Mouse (Mus musculus): ENCODE measurements around the gene H2-Ab1. TPM values are rescaled to one million over a fixed set of nuclear protein-coding genes. Genes with fewer than 3 reads are reported as not detected.
"Not testable (repeated sequence)": the region's sequence is repeated elsewhere in the genome, so short reads cannot be mapped to it uniquely, and the experiment has no call there.

Gene H2-Ab1
- total and polyA plus RNA-seq, 3 experiments, result 78.4 to 364 (median 97.1) TPM

DNA sequence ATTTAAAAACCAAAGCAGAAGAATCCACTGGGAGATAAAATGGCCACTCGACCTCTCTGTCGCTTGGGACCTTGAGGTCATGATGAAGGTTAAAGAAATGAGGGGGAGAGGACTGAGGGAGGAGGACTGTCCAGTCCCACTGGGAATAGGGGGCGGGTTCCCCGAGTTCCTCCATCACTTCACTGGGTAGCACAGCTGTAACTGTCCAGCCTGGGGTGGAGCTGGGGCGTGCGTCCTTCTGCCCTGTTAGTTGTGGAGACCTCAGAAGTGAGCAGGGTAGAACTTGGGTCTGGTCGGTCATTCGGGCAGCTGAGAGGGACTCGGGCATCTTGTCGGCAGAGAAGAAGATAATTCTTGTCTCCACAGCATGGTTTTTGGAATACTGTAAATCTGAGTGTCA, 51.7 kb downstream of the H2-Ab1 start:
- DNase-seq, result no peak

DNA sequence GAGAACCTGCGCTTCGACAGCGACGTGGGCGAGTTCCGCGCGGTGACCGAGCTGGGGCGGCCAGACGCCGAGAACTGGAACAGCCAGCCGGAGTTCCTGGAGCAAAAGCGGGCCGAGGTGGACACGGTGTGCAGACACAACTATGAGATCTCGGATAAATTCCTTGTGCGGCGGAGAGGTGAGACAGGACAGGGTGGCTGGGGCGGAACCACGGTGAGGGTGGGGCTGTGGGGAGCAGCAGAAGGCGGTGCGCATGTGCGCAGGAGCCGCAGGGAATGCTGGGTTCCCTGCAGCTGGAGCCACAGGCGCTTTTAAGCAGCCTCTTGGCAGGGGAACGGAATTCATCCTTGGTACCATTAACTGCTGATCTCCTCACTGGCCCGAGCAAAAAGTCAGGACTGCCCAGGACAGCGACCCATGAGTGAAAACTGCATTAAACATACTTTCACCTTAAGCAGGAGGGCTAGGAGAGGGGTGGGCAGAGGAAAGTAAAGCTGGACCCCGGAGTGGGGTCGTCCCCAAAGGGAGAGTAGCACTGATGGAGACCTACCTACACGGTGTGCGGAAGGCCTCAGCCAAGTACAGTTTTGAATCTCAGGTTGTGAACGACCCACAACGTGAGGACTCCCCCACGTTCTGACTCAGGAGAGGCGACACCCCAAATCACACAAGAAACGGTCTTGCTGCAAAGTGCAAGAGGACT, 52.3 kb downstream of the H2-Ab1 start:
- DNase-seq, result peak; percentile 84

DNA sequence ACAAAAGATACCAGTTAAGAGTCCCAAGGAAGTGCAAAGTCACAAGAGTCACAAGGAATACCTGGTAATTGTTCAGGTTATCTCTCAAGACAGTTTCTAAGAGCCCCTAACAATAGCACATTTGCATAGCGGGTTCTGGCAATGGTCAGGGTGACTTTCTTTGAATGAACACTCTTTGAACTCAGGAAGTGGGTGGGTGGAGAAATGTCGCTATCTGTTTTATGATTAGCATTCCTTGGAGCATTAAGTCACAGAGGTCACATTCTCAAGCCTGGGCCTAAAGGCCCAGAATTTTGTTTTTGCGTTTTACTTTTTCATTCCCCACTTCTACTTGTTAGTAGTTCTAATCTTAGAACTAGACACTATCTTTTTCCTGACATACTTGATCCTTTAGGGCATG, 53.0 kb downstream of the H2-Ab1 start:
- not testable (repeated sequence) for DNase-seq

DNA sequence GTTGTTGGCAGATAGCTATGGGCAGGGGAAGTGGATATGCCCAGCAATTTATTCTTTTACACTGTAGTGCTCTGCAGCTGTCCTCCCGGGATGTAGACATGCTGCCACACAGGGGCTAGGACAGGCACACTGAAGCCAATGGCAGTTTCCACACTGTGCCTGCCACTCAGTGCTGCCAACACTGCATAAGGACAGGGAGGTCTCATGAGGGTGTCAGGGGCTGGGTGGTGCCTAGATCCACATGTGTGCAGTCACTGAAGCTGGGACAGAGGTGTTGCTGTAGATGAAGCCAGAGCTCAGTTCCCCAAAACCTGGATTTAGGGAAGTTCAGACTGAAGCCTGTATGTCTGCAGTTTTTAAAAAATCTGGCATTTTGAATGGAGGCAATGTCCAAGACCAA, 54.7 kb downstream of the H2-Ab1 start:
- DNase-seq, result no peak

DNA sequence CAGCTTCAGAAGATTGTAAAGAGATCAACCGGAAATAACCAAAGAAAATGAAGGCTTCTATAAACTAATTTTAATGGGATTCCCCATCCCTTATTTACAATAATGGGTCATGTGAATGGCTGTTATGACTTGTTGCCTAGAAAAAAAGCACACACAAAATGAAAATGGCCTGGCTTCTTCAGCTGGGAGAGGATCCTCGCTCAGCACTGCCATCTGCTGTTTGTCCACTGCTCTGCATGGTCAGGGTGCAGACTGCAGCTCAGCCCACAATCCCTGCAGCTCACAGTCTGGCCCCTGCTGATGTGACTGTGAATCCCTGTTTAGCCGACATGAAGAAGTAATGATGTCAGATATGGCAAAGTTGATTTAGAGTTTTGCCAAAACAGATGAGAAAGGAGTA, 55.9 kb downstream of the H2-Ab1 start:
- peak; percentile 72 for DNase-seq

DNA sequence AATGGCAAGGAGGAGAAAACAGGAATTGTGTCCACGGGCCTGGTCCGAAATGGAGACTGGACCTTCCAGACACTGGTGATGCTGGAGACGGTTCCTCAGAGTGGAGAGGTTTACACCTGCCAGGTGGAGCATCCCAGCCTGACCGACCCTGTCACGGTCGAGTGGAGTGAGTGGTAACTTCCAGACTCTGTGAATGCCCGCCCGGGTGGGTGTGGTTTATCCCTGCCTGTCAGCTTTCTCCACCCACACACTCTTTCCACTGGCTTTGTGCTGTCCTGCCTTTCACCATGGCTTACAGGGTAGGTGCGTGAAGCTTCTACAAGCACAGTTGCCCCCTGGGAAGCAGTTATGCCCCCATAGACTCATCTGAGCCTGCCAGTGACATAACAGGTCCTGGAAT, 56.8 kb downstream of the H2-Ab1 start:
- no peak for DNase-seq

DNA sequence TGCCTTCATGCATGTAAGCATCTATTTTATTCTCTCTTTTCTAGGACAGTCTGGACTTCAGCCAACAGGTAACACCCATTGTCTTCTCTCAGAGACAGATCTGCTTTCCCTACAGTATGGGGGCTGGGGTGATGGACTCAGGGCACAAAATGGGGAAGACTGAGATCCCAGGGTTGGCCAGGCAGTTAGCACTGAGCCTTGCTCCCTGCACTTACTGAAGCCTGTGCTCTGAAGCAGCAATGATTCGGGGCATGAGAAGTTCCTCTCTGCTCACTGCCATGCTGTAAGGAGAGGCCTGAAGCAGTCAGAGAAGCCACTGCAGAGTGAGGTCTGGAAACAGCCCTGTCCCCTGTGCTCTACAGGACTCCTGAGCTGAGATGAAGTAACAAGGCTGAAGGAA, 58.0 kb downstream of the H2-Ab1 start:
- no peak for DNase-seq

DNA sequence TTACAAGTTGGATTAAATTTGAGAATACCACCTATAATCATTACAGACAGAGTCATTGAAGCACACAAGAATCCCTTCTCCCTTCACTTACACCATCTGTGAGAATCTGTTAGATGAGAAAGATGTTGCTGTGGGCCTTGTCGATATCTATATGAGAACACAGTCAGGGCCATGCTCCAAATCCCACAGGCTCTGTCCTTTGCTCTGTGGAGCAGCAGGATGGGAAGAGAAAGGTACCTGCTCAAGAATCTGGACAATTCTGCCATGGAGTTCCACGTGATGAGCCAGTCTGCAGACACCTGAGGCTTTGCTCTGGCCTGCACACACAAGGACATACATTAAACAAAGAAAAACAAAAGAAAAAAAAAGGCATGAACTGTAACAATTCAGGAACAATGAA, 59.2 kb downstream of the H2-Ab1 start:
- no peak for DNase-seq

DNA sequence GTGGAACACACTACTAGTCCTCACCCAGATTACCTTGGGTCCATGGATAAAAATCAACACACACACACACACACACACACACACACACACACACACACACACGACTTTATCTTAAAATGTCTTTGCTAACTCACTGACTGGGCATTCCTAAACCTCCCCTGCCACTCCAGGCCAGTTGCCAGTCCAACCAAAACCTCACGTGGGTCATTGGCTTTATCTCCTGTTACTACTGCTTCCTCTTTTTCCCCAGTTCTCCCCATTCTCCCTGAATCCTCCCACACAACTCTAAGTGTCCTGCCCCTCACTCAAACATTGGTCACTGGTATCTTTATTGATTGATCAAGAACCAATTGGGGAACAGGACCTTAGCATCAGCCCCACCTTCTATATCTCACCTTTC, 59.8 kb downstream of the H2-Ab1 start:
- DNase-seq, result no peak

Other genes starting within 250 kb of the H2-Ab1 start
- 10 to 100 TPM; 41.4 to 57.0 TPM for gene Ring1, start 233.0 kb upstream of the H2-Ab1 start, total RNA-seq (2021)
- 70.0 and 92.4 TPM in 2 replicates for gene Ring1, start 233.0 kb upstream of the H2-Ab1 start, polyA plus RNA-seq (2012; rRNA removed)
- gene H2-Ke6, start 229.6 kb upstream of the H2-Ab1 start, total RNA-seq (2021), result 100 to 1,000 TPM; 252 to 263 TPM
- gene H2-Ke6, start 229.6 kb upstream of the H2-Ab1 start, polyA plus RNA-seq (2012; rRNA removed), result 362 and 465 TPM in 2 replicates
- 100 to 1,000 TPM; 156 to 217 TPM for gene Slc39a7, start 226.0 kb upstream of the H2-Ab1 start, total RNA-seq (2021)
- 291 and 321 TPM in 2 replicates for gene Slc39a7, start 226.0 kb upstream of the H2-Ab1 start, polyA plus RNA-seq (2012; rRNA removed)
- gene Rxrb, start 225.9 kb upstream of the H2-Ab1 start, total RNA-seq (2021), result 10 to 100 TPM; 47.5 to 54.9 TPM
- 150 and 161 TPM in 2 replicates for gene Rxrb, start 225.9 kb upstream of the H2-Ab1 start, polyA plus RNA-seq (2012; rRNA removed)
- gene Col11a2, start 218.3 kb upstream of the H2-Ab1 start, total RNA-seq (2021), result 1 to 10 TPM; 1.0 to 1.1 TPM
- gene Col11a2, start 218.3 kb upstream of the H2-Ab1 start, polyA plus RNA-seq (2012; rRNA removed), result 0.35 and 1.7 TPM in 2 replicates
- gene H2-Oa, start 165.3 kb upstream of the H2-Ab1 start, total RNA-seq (2021), result under 1 TPM in 1 of 2 experiments, not detected in 1; 0.62 TPM
- 1.9 TPM in 2 replicates for gene H2-Oa, start 165.3 kb upstream of the H2-Ab1 start, polyA plus RNA-seq (2012; rRNA removed)
- gene H2-DMa, start 138.1 kb upstream of the H2-Ab1 start, total RNA-seq (2021), result 10 to 100 TPM; 14.4 to 18.9 TPM
- gene H2-DMa, start 138.1 kb upstream of the H2-Ab1 start, polyA plus RNA-seq (2012; rRNA removed), result 24.2 and 27.4 TPM in 2 replicates
- gene Brd2, start 135.1 kb upstream of the H2-Ab1 start, total RNA-seq (2021), result 100 to 1,000 TPM; 173 to 286 TPM
- 103 and 104 TPM in 2 replicates for gene Brd2, start 135.1 kb upstream of the H2-Ab1 start, polyA plus RNA-seq (2012; rRNA removed)
- 1 to 10 TPM; 2.0 to 3.4 TPM for gene H2-DMb2, start 114.4 kb upstream of the H2-Ab1 start, total RNA-seq (2021)
- gene H2-DMb2, start 114.4 kb upstream of the H2-Ab1 start, polyA plus RNA-seq (2012; rRNA removed), result 1.3 and 2.3 TPM in 2 replicates
- 10 to 100 TPM in 1 of 2 experiments, 1 to 10 TPM in 1; 6.4 to 12.3 TPM for gene H2-DMb1, start 104.6 kb upstream of the H2-Ab1 start, total RNA-seq (2021)
- 32.6 and 33.3 TPM in 2 replicates for gene H2-DMb1, start 104.6 kb upstream of the H2-Ab1 start, polyA plus RNA-seq (2012; rRNA removed)
- gene Tap1, start 70.1 kb upstream of the H2-Ab1 start, total RNA-seq (2021), result 10 to 100 TPM; 15.4 to 19.1 TPM
- gene Tap1, start 70.1 kb upstream of the H2-Ab1 start, polyA plus RNA-seq (2012; rRNA removed), result 44.5 and 44.9 TPM in 2 replicates
- 10 to 100 TPM; 12.1 to 20.6 TPM for gene Psmb9, start 69.9 kb upstream of the H2-Ab1 start, total RNA-seq (2021)
- gene Psmb9, start 69.9 kb upstream of the H2-Ab1 start, polyA plus RNA-seq (2012; rRNA removed), result 45.1 and 54.8 TPM in 2 replicates
- gene Psmb8, start 60.0 kb upstream of the H2-Ab1 start, total RNA-seq (2021), result 10 to 100 TPM; 21.8 to 41.4 TPM
- gene Psmb8, start 60.0 kb upstream of the H2-Ab1 start, polyA plus RNA-seq (2012; rRNA removed), result 49.6 and 68.0 TPM in 2 replicates
- gene Tap2, start 54.2 kb upstream of the H2-Ab1 start, total RNA-seq (2021), result 10 to 100 TPM; 43.6 to 55.6 TPM
- 61.0 and 64.1 TPM in 2 replicates for gene Tap2, start 54.2 kb upstream of the H2-Ab1 start, polyA plus RNA-seq (2012; rRNA removed)
- gene H2-Ob, start 18.8 kb upstream of the H2-Ab1 start, total RNA-seq (2021), result 1 to 10 TPM in 1 of 2 experiments, under 1 TPM in 1; 0.49 to 1.3 TPM
- 0.91 TPM in 2 replicates for gene H2-Ob, start 18.8 kb upstream of the H2-Ab1 start, polyA plus RNA-seq (2012; rRNA removed)
- gene H2-Aa, start 30.1 kb downstream of the H2-Ab1 start, total RNA-seq (2021), result 100 to 1,000 TPM in 1 of 2 experiments, 10 to 100 TPM in 1; 85.9 to 137 TPM
- gene H2-Aa, start 30.1 kb downstream of the H2-Ab1 start, polyA plus RNA-seq (2012; rRNA removed), result 134 and 150 TPM in 2 replicates
- 100 to 1,000 TPM in 1 of 2 experiments, 10 to 100 TPM in 1; 67.3 to 144 TPM for gene H2-Eb1, start 48.2 kb downstream of the H2-Ab1 start, total RNA-seq (2021)
- 59.2 and 66.0 TPM in 2 replicates for gene H2-Eb1, start 48.2 kb downstream of the H2-Ab1 start, polyA plus RNA-seq (2012; rRNA removed)
- gene H2-Eb2, start 68.0 kb downstream of the H2-Ab1 start, total RNA-seq (2021), result not detected
- 0.03 TPM in 1 of 2 replicates, not detected in the other for gene H2-Eb2, start 68.0 kb downstream of the H2-Ab1 start, polyA plus RNA-seq (2012; rRNA removed)
- under 1 TPM; 0.40 to 0.73 TPM for gene Btnl2, start 97.1 kb downstream of the H2-Ab1 start, total RNA-seq (2021)
- 0.04 and 0.16 TPM in 2 replicates for gene Btnl2, start 97.1 kb downstream of the H2-Ab1 start, polyA plus RNA-seq (2012; rRNA removed)
- not detected for gene Btnl1, start 119.4 kb downstream of the H2-Ab1 start, total RNA-seq (2021)
- not detected in 2 replicates for gene Btnl1, start 119.4 kb downstream of the H2-Ab1 start, polyA plus RNA-seq (2012; rRNA removed)
- gene BC051142, start 141.1 kb downstream of the H2-Ab1 start, total RNA-seq (2021), result 1 to 10 TPM; 2.1 to 2.5 TPM
- 0.74 and 1.1 TPM in 2 replicates for gene BC051142, start 141.1 kb downstream of the H2-Ab1 start, polyA plus RNA-seq (2012; rRNA removed)
- gene Btnl4, start 219.6 kb downstream of the H2-Ab1 start, total RNA-seq (2021), result not detected
- 0.06 TPM in 2 replicates for gene Btnl4, start 219.6 kb downstream of the H2-Ab1 start, polyA plus RNA-seq (2012; rRNA removed)